Mouse (Mus musculus) layer of hippocampus, postnatal 14 days (tissue): ENCODE measurements around the gene Ltbr. TPM values are rescaled to one million over a fixed set of nuclear protein-coding genes. Genes with fewer than 3 reads are reported as not detected.

ENCODE experiments used
- DNase-seq, 2 experiments: peaks; one replicate each; pipeline ENCODE4 v3.0.0; 2021 to 2022; ENCODE audit warnings: low spot score in 2 of 2, mixed read lengths in 1 of 2
- total RNA-seq, 2 experiments: library from RNA; stranded (reverse); gene quantifications; 2 replicates each; pipeline ENCODE4 v1.2.3; 2021

The Ltbr gene
- total RNA-seq, 2 experiments from 2014 or later = 9.8 to 13.3 TPM

- DNase-seq = no peak
Measured at GRCm38 (mm10) chr6:125346029-125346428, 32.3 kb upstream of the Ltbr start.

GRCm38 (mm10) chr6:125345625-125346024 lies 31.9 kb upstream of the Ltbr start:
- no peak for DNase-seq

- DNase-seq = no peak
Measured at GRCm38 (mm10) chr6:125344866-125345265, 31.2 kb upstream of the Ltbr start.

GRCm38 (mm10) chr6:125344084-125344483 lies 30.4 kb upstream of the Ltbr start:
- DNase-seq = no peak

GRCm38 (mm10) chr6:125342198-125342597 lies 28.5 kb upstream of the Ltbr start:
- no peak for DNase-seq

- no peak for DNase-seq
Measured at GRCm38 (mm10) chr6:125340244-125340643, 26.6 kb upstream of the Ltbr start.

- DNase-seq = no peak
Measured at GRCm38 (mm10) chr6:125338791-125339660, 25.3 kb upstream of the Ltbr start.

- no peak for DNase-seq
Measured at GRCm38 (mm10) chr6:125334356-125334755, 20.7 kb upstream of the Ltbr start.

GRCm38 (mm10) chr6:125333112-125333899 lies 19.6 kb upstream of the Ltbr start:
- no peak for DNase-seq

GRCm38 (mm10) chr6:125330626-125331326 lies 17.1 kb upstream of the Ltbr start:
- peak; percentile 62 to 78 for DNase-seq

- DNase-seq = no peak
Measured at GRCm38 (mm10) chr6:125328243-125328642, 14.6 kb upstream of the Ltbr start.

GRCm38 (mm10) chr6:125325337-125325736 lies 11.7 kb upstream of the Ltbr start:
- DNase-seq = no peak

- DNase-seq = no peak
Measured at GRCm38 (mm10) chr6:125323547-125323946, 9.9 kb upstream of the Ltbr start.

- peak in 1 of 2 experiments; percentile 15 for DNase-seq
Measured at GRCm38 (mm10) chr6:125322794-125323193, 9.1 kb upstream of the Ltbr start.

GRCm38 (mm10) chr6:125321114-125321855 lies 7.6 kb upstream of the Ltbr start:
- no peak for DNase-seq

- DNase-seq = no peak
Measured at GRCm38 (mm10) chr6:125320323-125320722, 6.6 kb upstream of the Ltbr start, which contains the start of gene Scnn1a. Scnn1a (plus strand) TSS chr6:125320659.

GRCm38 (mm10) chr6:125319919-125320296 lies 6.2 kb upstream of the Ltbr start:
- no peak for DNase-seq

GRCm38 (mm10) chr6:125318981-125319918 lies 5.6 kb upstream of the Ltbr start:
- no peak for DNase-seq

- DNase-seq = no peak
Measured at GRCm38 (mm10) chr6:125317077-125317476, 3.4 kb upstream of the Ltbr start.

GRCm38 (mm10) chr6:125314746-125315145 lies 1.1 kb upstream of the Ltbr start:
- DNase-seq = no peak
